Mouse (Mus musculus): Measurements from ENCODE around the gene Ephb2.
A peak's percentile ranks its signal among the peaks of the same experiment; 100 is the strongest.

DNA sequence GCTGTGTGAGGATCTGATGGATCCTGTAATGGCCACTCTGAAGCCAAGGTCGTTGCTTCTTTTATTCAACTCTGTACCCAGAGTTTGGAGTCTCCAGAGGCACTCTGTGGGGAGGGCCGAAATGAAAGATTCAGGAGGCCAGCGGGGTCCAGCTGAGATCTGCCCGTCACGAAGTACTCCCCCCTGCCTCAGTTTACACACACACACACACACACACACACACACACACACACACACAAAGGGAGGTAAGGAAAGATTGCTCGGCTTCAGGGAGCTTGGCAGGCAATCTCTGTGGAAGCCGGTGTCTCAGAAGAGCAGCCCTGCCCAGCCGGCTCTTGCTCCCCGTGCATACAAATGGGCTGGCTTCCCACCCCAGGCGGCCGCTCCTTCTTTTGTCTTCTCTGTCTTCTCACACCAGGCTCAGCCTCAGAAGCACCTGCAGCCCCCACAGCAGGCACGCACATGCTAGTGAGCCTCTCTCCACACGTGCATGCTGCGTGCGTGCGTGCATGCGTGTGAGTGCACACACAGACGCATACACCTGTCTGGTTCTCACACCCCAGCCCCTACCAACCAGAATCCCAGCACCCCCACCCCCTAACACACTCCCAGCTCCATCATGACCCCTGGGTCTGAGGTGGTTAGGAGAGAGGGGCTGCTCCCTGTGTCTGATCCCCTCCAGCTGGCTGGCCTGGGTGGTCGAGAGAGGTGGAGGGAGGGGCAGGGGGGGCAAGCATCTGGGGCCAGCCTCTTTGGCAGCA is 85.0 kb downstream of the Ephb2 start:
- no peak for TF ChIP-seq CHD2 (IDR thresholded peaks at IDR 0.05; ENCODE audit: low read depth, low read length)
- no peak for TF ChIP-seq ZNF384 (IDR thresholded peaks at IDR 0.05; ENCODE audit: low read depth, low read length)
- TF ChIP-seq MAFK (IDR thresholded peaks at IDR 0.05; ENCODE audit: insufficient read depth, low read depth, low read length): no peak
- no peak for TF ChIP-seq ZC3H11A (IDR thresholded peaks at IDR 0.05; ENCODE audit: borderline replicate concordance, low read depth, low read length)
- 0 out of 2 replicates have a peak, but pooled peaks have one; percentile 30 for TF ChIP-seq HCFC1 (IDR thresholded peaks at IDR 0.05; ENCODE audit: borderline replicate concordance, insufficient read depth, low read length)

Data from ES-E14 (cell line).